Mouse (Mus musculus) adrenal gland, postnatal 14 days (tissue): ENCODE measurements around the gene Cbfa2t2. TPM values are rescaled to one million over a fixed set of nuclear protein-coding genes. Genes with fewer than 3 reads are reported as not detected.
"Not testable (repeated sequence)": the region's sequence is repeated elsewhere in the genome, so short reads cannot be mapped to it uniquely, and the experiment has no call there.

Experiments
- DNase-seq: peaks from one replicate; pipeline ENCODE4 v3.0.0; 2021; ENCODE audit warnings: mixed read lengths
- total RNA-seq: library from RNA; stranded (reverse); gene quantifications from 2 replicates; pipeline ENCODE4 v1.2.3, GENCODE M21; 2021

The Cbfa2t2 gene
- total RNA-seq, 1 experiment from 2014 or later: 36.1 TPM

- DNase-seq: no peak
Measured at GRCm38 (mm10) chr2:154474251-154475061, 38.2 kb downstream of the Cbfa2t2 start.

- DNase-seq: no peak
Measured at GRCm38 (mm10) chr2:154475062-154475349, 38.7 kb downstream of the Cbfa2t2 start.

GRCm38 (mm10) chr2:154475861-154476260, 39.6 kb downstream of the Cbfa2t2 start:
- no peak for DNase-seq

- DNase-seq: peak; percentile 21
Measured at GRCm38 (mm10) chr2:154477028-154477427, 40.7 kb downstream of the Cbfa2t2 start.

- no peak for DNase-seq
Measured at GRCm38 (mm10) chr2:154491788-154492187, 55.5 kb downstream of the Cbfa2t2 start.

GRCm38 (mm10) chr2:154493559-154493958, 57.3 kb downstream of the Cbfa2t2 start:
- DNase-seq: not testable (repeated sequence)

- no peak for DNase-seq
Measured at GRCm38 (mm10) chr2:154495021-154495420, 58.7 kb downstream of the Cbfa2t2 start.

- no peak for DNase-seq
Measured at GRCm38 (mm10) chr2:154498571-154498970, 62.3 kb downstream of the Cbfa2t2 start.

GRCm38 (mm10) chr2:154499717-154500247, 63.5 kb downstream of the Cbfa2t2 start:
- DNase-seq: no peak

- DNase-seq: no peak
Measured at GRCm38 (mm10) chr2:154500758-154501157, 64.5 kb downstream of the Cbfa2t2 start.

- DNase-seq: no peak
Measured at GRCm38 (mm10) chr2:154507076-154507475, 70.8 kb downstream of the Cbfa2t2 start.

GRCm38 (mm10) chr2:154507566-154508283, 71.4 kb downstream of the Cbfa2t2 start:
- peak; percentile 24 for DNase-seq

- DNase-seq: no peak
Measured at GRCm38 (mm10) chr2:154508450-154508849, 72.2 kb downstream of the Cbfa2t2 start.

GRCm38 (mm10) chr2:154510141-154510540, 73.9 kb downstream of the Cbfa2t2 start:
- peak; percentile 43 for DNase-seq

GRCm38 (mm10) chr2:154516944-154517343, 80.7 kb downstream of the Cbfa2t2 start:
- DNase-seq: no peak

GRCm38 (mm10) chr2:154517424-154517823, 81.1 kb downstream of the Cbfa2t2 start:
- DNase-seq: no peak

- no peak for DNase-seq
Measured at GRCm38 (mm10) chr2:154521449-154521848, 85.2 kb downstream of the Cbfa2t2 start.

- DNase-seq: no peak
Measured at GRCm38 (mm10) chr2:154522334-154522733, 86.1 kb downstream of the Cbfa2t2 start.

GRCm38 (mm10) chr2:154525285-154525684, 89.0 kb downstream of the Cbfa2t2 start:
- DNase-seq: no peak

- no peak for DNase-seq
Measured at GRCm38 (mm10) chr2:154526531-154526930, 90.2 kb downstream of the Cbfa2t2 start.

- no peak for DNase-seq
Measured at GRCm38 (mm10) chr2:154532888-154533287, 96.6 kb downstream of the Cbfa2t2 start.

GRCm38 (mm10) chr2:154534704-154535270, 98.5 kb downstream of the Cbfa2t2 start:
- no peak for DNase-seq

GRCm38 (mm10) chr2:154538310-154538709, 102.0 kb downstream of the Cbfa2t2 start:
- DNase-seq: no peak
